Mouse (Mus musculus) cerebellum, adult 11-12 months (tissue): ENCODE measurements around the gene Gm3512.
"Not testable (repeated sequence)": the region's sequence is repeated elsewhere in the genome, so short reads cannot be mapped to it uniquely, and the experiment has no call there.

Experiments
- DNase-seq: peaks from one replicate; pipeline ENCODE4 v3.0.0; 2022

Gm3512 gene

DNA sequence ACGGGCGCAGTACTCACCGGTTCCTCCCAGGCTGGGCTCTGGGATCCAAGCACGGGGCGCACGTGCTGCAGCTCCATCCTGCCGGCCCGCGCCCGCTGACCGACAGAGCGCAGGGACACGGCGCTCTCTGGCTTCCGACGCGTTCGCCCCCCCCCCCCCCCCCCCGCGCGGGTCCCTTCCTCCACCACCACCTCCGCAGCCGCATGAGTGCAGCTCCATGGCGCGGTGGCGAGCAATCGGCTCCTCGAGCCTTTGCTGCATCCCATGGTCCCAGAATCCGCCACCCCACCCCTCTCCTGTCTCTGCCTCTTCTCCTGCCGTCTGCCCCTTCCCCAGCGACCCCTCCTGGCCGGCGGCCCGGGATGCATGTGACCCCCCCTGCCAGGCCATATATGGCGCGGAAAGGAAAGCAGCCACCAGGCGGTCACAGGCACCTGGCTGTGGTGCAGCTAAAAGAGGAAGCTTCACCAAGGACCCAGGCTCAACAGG is at the start of gene Gm3512:
Gene Gm3512 (minus strand): TSS at position 51 of the 489 bp plus-strand sequence.
- DNase-seq, result peak; percentile 0

DNA sequence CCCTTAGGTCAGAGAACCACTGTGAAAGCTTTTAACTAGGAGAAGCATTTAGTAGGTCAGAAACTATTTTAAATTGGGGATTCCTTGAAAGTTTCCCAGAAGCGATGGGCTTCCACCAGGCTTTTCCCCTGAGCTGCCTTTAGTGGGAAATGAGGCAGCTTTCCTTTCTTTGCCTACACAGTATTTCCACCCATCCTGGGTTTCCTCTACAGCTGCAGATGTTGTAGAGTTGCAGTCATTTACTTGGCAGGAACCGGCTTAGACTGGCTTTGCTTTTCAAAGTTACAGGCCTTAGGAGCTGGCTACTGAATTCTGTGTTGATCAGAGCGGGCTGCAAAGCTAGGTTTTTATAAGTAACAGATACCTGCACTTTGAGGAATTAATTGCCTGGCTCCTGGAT is 25.7 kb upstream of the Gm3512 start:
- not testable (repeated sequence) for DNase-seq

DNA sequence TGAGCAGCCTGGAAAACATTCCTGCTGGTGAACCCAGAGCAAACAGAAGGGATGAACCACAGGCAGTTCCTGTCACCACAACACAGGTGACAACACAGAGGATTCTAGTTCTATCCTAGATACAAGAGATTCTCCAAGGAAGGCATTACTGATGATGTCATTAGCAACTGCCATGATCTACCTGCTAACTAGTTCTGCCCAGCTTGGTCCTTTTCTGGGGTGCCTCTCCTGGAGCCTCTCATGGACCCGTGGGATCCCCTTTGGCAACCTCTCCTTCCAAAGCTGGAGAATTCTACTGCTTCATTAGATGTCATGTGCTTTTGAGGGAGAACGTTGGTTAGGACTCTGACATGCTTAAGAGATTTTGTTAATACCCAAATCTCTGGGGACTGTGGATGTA is 20.1 kb upstream of the Gm3512 start, which contains the start of gene Gm16434:
Gene Gm16434 (minus strand): TSS at position 101 of the 400 bp plus-strand sequence.
- not testable (repeated sequence) for DNase-seq

DNA sequence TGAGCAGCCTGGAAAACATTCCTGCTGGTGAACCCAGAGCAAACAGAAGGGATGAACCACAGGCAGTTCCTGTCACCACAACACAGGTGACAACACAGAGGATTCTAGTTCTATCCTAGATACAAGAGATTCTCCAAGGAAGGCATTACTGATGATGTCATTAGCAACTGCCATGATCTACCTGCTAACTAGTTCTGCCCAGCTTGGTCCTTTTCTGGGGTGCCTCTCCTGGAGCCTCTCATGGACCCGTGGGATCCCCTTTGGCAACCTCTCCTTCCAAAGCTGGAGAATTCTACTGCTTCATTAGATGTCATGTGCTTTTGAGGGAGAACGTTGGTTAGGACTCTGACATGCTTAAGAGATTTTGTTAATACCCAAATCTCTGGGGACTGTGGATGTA is 49.0 kb downstream of the Gm3512 start, which contains the start of gene Gm6676:
Gene Gm6676 (minus strand): TSS at position 101 of the 400 bp plus-strand sequence.
- not testable (repeated sequence) for DNase-seq

DNA sequence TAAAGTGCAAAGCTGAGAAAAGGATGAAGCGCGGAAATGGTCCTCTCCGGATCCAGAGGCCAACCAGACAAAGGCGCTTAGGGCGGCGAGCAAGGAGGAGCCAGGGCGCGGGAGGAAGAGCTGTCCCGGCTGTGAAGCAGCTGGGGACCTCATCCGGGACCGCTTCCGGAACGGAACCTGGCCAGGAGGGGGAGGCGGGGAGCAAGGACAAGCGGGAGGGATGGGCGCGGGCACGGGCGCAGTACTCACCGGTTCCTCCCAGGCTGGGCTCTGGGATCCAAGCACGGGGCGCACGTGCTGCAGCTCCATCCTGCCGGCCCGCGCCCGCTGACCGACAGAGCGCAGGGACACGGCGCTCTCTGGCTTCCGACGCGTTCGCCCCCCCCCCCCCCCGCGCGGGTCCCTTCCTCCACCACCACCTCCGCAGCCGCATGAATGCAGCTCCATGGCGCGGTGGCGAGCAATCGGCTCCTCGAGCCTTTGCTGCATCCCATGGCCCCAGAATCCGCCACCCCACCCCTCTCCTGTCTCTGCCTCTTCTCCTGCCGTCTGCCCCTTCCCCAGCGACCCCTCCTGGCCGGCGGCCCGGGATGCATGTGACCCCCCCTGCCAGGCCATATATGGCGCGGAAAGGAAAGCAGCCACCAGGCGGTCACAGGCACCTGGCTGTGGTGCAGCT is 69.1 kb downstream of the Gm3512 start:
- not testable (repeated sequence) for DNase-seq
